Mouse (Mus musculus) urinary bladder, postnatal 36 days (tissue): ENCODE measurements around the gene Mtfr1l.

Experiments
- DNase-seq, 2 experiments: peaks; one replicate each; pipeline ENCODE4 v3.0.0; 2022; ENCODE audit warnings: low spot score in 2 of 2, mixed read lengths in 1 of 2

Mtfr1l gene

DNA sequence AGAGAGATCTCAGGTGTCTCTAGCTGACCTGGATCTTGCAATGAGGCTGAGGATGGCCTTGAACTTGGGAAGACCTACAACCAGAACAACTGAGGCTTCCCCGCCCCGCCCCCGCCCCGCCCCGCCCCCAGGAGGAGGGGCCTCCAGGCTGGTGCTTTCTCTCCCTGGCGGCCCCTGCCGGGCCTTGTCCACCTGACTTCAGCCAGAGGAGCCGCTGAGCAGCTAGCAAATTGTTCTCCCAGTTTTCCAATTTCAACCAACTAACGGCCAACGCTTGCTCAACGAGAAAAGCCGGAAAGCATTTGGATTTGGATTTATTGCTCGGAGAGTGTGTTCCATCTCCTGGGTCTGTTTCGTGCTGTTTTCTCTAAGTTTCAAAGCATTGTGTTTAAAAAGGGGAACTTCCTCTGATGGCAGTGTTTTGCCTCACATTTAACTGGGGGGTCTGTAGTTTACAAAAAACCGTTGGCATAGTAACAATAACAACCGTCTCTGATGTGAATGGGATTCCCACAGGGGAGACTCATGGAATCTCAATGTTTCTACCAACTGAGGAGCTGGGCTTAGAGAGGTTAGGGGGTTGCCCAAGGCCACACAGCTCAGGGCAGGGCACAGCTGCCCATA is 22.6 kb upstream of the Mtfr1l start:
- DNase-seq, result no peak

DNA sequence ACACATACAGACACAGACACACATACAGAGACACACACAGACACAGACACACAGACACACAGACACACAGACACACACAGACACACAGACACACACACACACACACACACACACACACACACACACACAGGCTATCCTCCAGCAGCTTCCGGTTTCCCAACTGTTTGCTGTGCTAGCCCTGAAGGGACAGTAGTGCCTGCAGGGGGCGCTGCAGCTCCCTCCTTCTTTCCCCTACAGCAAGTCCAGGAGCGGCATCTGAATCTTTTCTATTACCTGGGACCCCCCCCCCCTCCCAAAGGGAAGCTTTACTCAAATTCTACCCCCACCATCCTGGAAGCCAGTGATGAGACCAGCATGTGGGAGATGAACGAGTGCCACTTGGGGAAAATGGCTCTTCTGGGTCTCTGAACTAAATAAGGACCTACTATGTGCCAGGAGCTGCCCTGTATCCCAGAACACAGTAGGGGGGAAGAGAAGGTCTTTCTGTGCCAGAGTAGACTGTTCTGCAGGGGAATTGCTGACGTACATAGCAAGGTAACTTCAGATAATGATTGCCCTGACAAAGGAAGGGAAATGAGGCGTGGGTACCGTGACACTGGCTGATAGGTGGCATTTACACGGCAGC is 20.9 kb upstream of the Mtfr1l start:
- DNase-seq, result no peak

DNA sequence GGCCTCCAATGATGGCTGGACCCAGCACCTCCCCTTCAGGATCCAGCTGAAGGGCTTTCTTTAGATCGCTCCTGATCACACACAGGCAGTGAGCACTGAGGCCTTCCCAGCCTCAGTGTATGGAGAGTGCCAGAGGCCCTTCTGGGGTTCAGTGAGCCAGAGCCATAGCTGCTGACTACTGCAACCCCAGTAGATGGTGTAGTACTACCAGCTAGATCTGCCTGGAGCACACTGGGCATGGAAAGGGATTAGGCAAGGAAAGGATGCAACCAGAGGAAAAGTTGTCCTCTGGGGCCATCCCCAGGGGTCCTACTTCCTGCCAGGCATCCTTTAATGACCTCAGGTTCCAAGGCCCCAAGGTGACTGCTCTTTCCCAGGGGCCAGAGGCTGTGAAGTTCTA is 18.4 kb upstream of the Mtfr1l start:
- no peak for DNase-seq

DNA sequence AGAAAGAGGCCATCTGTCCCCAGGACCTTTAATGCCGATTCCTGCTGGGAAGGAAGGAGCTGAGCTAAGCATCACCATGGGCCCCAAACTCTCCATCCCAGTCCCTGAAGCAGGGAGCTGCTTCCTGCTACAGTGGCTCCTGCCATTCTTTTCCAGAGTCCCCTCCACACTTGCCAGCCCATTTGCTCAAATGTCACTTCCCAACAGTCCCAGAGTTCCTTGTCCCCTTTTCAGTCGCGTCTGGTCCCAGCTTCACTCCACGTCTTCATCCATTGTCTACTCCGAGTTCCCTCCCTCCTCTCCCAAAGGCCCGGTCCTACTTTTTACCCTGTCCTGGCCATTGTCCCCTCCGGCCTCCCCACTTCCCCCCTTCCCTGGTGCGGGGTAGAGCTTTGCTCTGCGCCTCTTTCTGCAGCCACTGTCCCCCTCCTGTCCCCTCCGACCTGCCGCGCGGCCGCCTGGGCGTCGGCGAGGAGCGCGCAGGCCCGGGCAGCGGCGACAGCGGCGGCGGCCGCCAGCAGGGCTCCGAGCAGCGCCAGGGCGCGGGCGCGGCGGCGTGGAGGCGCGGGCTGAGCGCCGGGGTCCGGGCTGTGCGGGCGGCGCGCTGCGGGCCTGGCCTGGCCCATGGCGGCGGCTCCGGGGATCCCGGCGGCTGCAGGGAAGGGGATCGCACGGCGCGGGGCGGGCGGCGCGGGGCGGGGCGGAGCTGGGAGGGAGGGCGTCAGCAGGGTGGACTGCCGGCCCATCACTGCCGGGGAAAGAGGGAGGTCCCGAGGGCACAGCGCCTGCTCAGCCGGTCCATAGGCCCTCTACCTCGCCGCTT is 16.5 kb upstream of the Mtfr1l start, which contains the start of gene Selenon:
Selenon (minus strand) TSS at position 673 of the 823 bp plus-strand sequence.
- DNase-seq, result peak; percentile 43 to 71

DNA sequence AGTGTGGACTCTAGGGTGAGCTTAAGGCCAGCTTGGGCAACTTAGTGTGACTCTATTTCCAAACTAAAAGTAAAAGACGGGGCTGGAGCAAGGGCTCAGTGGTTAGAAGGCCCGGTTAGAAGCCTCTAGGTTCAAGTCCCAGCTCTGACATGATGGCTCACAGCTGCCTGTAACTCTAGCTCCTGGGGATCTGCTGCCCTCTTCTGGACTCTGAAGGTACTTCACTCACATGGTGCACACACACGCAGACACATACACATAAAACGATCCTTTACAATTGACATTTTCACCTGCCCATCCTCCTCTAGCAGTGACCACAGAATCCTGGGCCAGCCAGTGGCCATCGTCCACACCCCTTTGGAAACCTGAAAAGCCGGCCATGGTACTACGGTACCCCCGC is 14.7 kb upstream of the Mtfr1l start:
- DNase-seq, result no peak

DNA sequence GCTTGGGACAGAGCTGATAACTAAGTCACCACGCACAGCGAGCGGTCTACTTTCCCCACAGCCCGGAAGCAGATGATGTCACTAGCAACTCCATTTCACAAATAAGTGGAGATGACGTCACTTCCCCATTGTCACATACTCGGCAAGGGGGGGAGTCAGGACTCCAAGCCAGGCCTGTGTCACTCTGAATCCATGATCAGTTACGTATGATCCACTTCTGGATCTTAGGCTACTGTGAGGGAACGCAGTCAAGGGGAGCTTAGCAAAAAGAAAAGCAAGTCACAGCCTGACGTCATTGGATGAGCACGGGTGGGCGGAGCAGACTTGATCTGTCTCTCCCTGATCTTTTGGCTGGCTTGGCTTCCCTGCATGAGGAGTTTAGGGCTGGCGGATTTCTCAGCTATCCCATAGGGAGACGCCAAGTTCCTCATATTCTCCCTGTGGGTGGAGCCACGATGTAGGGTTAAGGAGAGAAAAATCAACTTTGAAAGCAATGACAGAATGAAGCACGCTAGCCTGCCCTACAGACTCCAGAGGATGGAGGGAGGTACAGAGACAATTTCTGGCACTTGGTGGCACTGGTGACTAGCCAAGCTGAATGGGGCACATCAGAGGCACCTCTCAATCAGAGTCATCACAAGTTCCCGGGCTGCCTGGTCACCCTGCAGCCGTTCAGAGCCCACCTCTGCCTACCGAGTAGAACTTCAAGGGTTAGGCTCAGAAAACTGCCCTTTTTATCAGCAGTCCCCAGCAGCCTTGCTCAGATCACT is 13.2 kb upstream of the Mtfr1l start:
- peak in 1 of 2 experiments; percentile 39 for DNase-seq

DNA sequence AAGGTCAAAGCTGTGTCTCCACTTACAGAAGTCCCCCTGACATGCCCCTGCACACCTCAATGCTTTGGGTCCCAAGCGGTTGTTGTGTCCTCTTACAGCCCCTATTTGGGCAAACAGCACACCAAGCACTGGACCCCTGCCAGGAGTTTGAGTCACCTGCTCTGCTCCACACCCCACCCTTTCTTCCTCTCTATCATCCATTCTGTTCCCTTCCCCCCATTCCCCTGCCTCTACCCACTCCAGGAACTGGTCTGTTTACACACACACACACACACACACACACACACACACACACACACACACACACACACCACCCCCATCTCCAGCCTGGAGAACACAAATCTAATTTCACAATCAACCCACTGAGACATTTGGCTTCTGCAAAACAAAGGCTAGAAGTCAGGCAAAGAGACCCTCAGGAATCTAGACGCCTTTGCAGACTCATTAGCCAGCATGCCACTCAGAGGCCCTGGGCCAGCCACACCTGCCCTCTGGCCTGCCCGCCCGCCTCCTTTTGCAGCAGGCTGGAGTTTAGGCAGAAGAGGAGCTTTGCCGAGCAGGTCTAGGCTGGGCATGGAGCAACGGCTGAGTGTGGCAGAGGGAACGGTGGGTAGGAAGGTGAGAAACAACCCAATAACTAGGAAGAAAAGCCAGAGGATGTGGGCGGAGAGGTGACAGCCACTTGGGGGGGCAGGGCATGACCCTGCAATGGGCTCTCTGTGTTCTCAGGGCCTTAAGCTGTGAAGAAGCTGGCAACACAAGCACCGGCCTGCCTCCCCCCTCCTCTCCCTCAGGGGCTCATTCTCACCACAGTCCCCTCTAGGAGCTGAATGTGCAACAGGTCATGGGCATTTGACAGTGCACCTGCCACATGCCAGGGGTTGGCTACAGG is 11.9 kb upstream of the Mtfr1l start:
- DNase-seq, result peak; percentile 53 to 67

DNA sequence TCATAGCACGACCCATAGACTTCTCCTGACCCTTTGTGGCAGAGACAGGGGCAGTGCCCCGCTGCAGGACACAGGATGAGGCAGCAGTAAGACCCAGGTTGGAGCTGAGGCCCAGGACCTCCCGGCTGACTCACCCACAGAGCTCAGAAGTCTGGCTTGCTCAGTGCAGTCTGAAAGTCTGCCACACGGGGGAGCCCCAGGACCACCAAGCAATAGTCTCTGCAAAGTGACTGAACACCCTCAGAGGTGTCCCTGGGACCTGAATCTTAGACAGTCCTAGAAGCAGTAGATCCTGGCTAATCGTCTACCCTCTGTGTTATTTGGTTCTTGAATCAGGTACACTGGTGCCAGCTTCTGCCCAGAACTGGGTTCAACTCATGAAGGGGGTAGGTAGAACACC is 8.1 kb upstream of the Mtfr1l start:
- peak; percentile 93 to 95 for DNase-seq

DNA sequence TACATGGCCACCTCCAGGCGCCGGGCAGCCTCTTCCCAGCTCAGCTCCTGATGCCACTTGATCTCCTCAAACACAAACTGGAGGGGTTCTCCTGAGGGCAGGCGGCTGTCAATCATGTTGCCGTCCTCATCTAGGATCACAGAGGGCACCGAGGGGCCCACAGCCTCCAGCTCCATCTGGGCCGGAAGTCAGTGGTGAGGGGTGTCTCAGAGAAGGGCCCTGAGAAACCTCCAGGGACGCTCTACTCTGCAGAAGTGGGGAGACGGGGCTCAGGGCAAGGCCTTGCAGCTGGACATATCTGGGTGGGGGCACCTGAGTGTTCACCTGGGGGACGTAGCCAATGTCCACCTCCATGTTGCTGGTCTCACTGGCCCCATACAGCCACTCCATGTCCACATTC is 7.5 kb upstream of the Mtfr1l start:
- no peak for DNase-seq

DNA sequence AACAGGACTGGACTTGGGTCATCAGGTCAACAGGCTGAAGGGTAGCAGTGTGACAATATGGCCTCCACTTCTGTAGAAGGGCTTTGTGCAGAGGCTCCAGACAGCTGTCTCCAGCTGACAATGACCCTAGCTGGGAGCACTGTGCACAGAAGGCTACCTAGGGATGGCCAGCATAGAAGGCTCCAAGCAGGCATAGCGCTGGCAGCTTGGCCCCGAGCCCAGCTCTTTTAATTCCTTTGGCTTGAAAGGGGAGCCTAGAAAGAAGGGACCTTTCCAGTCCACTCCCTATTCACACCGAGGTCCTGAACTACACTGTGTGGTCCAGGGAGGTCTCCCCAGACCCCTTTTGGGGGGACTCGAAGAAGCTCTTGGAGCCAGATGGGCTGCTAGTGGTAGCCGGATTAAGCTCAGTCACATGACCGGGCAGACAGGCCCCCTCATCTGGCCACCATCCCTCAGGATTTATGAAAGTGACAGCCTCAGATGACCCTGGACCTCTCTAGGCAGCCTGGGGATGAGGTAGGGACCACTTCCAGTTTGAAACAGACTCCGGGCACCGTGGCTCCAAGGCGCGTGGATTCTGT is 3.9 kb upstream of the Mtfr1l start:
- DNase-seq, result no peak

DNA sequence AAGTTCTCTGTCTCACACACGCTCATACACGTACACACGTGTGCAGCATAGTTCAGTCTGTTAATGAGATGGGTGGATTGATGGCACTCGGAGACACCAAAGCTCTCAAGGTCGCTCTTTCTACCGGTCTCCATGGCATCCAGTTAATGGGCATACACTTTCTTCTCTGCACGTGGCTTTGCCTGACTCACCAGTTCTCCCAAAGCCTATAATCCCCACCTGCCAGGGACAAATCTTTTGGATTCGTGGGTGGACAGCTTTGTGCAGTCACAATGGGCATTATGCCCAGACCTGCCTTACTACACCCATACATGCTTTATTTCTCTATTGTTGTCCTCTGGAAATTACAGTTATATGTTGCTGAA is 582 bp upstream of the Mtfr1l start:
- no peak for DNase-seq

DNA sequence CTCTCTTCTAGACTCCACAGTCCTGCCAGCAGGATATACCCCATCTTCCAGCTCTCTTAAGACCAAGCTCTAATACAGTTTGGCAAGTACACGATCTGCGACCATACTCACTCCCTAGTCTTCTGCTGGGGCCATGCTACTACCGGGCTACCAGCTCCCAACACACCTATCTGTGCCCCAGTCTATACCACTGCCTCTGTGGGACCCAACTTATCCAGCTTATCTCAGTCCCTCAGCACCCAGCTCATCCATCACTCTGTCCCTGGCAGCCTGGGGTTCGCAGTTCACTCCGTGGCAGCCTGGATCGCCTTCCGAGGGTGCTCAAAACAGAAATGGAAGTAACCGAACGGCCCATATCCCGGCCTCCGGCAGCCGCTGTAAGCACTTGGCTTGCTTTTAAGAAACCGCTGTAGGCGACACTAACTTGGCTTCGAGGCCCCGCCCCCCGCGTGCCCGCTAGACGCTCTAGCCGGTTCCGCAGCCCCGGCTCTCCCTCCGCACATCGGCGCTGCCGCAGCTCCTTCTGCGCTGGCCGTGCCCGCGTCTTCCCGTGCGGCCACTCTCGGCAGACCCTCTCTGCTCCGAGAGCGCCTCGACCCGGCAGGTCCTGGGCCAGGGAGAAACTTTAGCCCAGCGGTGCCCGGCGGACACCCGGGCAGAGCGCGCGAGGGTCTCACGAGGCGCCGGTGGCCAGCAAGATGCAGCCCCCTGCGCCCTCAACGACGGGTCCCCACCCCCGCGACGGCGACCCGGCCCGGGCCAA is 882 bp downstream of the Mtfr1l start:
- peak; percentile 53 to 73 for DNase-seq

DNA sequence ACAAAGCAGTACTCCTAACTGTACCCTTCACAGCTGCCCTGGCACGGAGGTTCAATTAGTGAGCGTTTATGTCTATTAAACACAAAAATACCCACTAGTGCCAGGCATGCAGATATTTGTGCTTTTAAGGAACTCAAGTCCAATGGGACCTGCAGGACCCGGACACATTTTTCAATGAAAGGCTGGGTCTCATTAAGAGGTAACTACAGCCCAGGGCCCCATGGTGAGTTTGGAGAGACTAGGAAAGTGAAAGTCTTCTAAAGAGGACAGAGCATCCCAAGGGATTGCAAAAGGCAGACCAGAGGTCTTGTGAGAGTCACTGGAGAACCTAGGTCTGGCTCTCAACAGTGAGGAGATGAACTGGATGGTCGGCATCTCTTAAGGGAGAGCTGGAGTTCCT is 1.8 kb downstream of the Mtfr1l start:
- no peak for DNase-seq

DNA sequence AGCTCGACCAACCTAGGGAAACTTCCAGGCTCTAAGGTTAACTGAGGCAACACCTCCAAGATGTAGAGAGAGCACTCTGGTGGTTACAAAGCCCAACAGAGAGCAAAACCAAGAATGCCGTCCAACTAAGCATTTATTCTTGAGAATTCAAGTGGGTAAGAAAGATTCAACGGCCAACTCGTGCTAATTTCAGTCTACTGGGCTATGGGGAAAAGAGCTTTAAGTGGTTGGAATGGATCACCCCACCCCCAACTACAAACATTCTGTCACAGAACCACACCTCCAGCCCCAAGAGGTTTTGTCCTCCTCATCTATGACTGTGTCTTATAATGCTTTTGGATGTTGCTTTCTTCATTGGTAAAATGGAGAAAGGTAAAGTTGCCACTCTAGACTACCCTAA is 2.3 kb downstream of the Mtfr1l start:
- no peak for DNase-seq

DNA sequence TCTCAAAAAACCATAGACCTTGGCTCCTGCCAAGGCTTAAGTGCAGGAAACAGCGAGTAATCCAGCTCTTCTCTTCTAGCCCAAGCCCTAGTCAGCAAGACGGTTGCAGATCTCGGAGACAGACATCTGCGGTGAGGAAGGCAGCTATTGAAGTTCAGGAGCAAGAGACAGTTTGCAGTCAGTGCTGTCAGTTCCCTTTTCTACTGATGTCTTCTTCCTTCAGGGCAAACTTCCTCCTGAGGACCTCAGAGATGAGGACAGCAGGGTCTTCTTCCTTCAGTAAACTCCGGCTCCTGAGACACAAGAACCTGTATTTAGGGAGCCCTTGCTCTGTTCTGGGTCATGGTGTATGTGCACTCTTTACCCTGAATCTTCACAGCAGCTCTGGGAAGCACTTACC is 9.0 kb downstream of the Mtfr1l start:
- DNase-seq, result no peak

DNA sequence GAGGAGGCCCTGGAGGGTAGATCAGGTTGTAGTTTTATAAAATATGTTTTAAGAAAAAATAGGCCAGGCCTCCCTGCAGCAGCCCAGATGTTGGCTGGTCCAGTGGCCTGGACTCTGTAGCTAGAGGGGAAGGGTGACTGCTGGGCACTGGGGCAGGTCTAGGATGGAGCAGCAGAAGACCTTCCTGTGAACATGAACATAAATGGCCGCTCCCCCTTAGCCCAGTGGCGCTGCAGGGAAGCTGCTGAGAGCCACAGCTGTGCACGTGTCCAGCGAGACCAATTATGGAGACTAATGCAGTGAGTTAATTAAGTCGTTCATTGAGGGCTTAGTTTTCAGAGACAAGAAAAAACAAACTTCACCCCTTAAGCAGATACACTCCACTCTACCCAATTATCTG is 9.4 kb downstream of the Mtfr1l start:
- DNase-seq, result no peak

DNA sequence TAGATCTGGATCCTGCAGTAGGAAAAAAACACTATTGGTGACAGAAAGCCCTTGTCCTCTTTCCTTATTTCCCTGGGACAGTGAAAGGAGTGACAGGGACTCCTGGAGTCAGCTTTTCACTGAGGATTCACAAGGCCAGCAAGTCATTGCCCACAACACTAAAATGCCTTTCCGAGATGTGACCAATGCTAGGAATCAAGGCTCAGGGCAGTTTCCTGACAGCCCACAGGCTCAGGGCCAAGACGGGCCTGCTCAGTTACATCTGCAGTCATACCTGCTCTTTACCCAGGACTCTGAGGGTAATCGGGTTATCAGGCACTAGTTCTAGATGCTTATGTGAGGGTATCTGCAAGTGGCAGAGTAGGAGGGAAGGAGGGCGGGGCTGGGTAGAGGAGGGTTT is 11.7 kb downstream of the Mtfr1l start:
- no peak for DNase-seq

DNA sequence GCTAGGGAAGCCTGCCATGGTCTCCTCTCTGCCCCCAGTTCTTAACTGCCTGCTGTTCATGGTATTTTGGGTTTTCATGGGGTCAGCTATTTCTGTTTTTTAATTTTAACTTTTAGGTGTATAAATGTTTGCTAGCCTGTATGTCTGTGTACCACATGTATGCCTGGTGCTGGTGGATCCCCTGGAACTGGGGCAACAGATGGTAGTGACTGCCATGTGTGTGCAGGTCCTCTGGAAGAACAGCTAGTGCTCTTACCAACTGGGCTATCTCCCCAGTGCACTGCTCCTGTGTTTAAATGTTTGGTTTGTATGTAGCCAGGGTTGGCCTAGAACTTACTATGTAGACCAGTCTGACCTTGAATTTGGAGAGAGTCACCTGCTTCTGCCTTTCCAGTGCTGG is 15.9 kb downstream of the Mtfr1l start:
- no peak for DNase-seq

DNA sequence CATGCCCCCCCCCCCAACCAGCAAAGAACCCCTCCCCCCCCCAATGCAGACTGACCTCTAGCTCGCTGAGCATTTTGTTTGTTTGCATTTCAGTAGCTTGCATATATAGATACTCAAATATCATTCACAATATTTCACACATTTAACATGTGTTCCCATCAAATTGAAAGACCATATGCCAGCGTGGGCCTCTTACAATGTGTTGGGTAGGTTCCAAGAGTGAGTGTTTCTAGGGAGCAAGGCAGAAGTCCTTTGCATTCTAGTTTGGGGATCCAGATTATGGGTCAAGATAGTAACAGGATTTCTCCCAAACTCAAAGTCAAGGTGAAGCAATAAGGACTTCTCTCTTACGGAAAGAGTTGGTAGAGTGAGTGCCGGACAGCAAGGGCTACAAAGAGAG is 16.6 kb downstream of the Mtfr1l start:
- no peak for DNase-seq

DNA sequence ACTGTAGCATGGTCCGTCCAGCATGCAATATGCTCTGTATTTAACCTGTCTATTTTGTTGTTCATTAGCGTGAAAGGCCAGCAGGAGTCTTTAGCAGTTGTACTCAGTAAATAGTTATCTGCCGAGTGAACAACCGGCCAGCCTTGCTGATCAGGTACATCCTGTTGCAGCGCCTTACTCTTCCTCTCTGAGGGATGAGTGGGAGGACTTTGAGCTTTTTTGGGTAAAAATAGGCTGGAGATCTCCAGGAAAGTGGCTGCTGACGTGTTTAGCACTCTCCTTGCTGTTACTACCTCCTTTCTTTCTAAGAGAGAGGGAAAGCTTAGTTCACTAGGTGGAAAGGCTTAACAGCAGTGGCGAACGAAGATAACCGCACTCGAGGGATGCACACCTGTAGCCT is 17.5 kb downstream of the Mtfr1l start:
- no peak for DNase-seq
